Mouse (Mus musculus) layer of hippocampus, adult 2 months (tissue): ENCODE results near the gene Cenpp. TPM values are rescaled to one million over a fixed set of nuclear protein-coding genes. Genes with fewer than 3 reads are reported as not detected.

Experiments used
- DNase-seq, 2 experiments: peaks; one replicate each; pipeline ENCODE4 v3.0.0; 2022; ENCODE audit warnings: low spot score in 2 of 2
- H3K27ac ChIP-seq: fragments of 200-600 bp; 2 replicates; pipeline ENCODE4 v1.8.1; 2022
- H3K4me3 ChIP-seq: fragments of 200-600 bp; 2 replicates; pipeline ENCODE4 v1.8.1; 2022; ENCODE audit warnings: mild to moderate bottlenecking
- CTCF ChIP-seq: fragments of 200-600 bp; conservative IDR thresholded peaks from 2 replicates; pipeline ENCODE4 v1.8.1; 2022; ENCODE audit warnings: antibody characterized with exemption, mild to moderate bottlenecking, moderate library complexity
- long read RNA-seq, 2 experiments: library from polyadenylated mRNA; stranded (forward); transcript quantifications; one replicate each; pipeline ENCODE4 v2.0.0; 2021; ENCODE audit warnings: borderline mapping rate in 2 of 2
- total RNA-seq, 2 experiments: library from RNA; stranded (reverse); gene quantifications; 2 replicates each; pipeline ENCODE4 v1.2.3; 2021

The Cenpp gene
- 1 to 10 TPM; 1.7 TPM for total RNA-seq
- long read RNA-seq, experiment 1, partial matches to known transcripts = 0 of 11 reads
- long read RNA-seq, experiment 1, other reads (novel, unspliced or antisense) = 10 of 11 reads
- long read RNA-seq, experiment 2, partial matches to known transcripts = 0 of 17 reads
- long read RNA-seq, experiment 2, other reads (novel, unspliced or antisense) = 15 of 17 reads

GRCm38 (mm10) chr13:49652481-49653179 is at the start of gene Cenpp, which contains the start of gene Nol8:
Gene Cenpp (minus strand): TSS chr13:49652785.
Gene Nol8 (plus strand): TSS chr13:49653078.
- peak; percentile 99 to 100 for DNase-seq
- Histone ChIP-seq H3K27ac (peak within 1 kb of the TSS; percentile 91), H3K4me3 (peak within 1 kb of the TSS; percentile 89)
- TF ChIP-seq CTCF = no peak

- peak; percentile 46 to 50 for DNase-seq
- peak; percentile 44 for TF ChIP-seq CTCF
- Histone ChIP-seq H3K4me3 (no peak overlapping the region), H3K27ac (peak overlapping the region; percentile 32; the same call in 1 of the 2 replicates)
These were observed 38.5 kb upstream of the Cenpp start for GRCm38 (mm10) chr13:49691056-49691455.

GRCm38 (mm10) chr13:49684266-49684665 is 31.7 kb upstream of the Cenpp start:
- no peak for DNase-seq
- Histone ChIP-seq H3K27ac (peak overlapping the region; percentile 61; the same call in 1 of the 2 replicates), H3K4me3 (no peak overlapping the region)
- no peak for TF ChIP-seq CTCF

- Histone ChIP-seq H3K27ac (peak overlapping the region; percentile 90), H3K4me3 (peak overlapping the region; percentile 95)
- TF ChIP-seq CTCF = no peak
- no peak for DNase-seq
These were observed 29.8 kb upstream of the Cenpp start for GRCm38 (mm10) chr13:49682233-49682846.

- peak within 1 kb of the TSS; percentile 90 for H3K27ac ChIP-seq
- DNase-seq = peak; percentile 99
- TF ChIP-seq CTCF = no peak
These were observed 29.0 kb upstream of the Cenpp start, which contains the start of gene Iars for GRCm38 (mm10) chr13:49681351-49682232. Gene Iars (plus strand): TSS chr13:49682100.

GRCm38 (mm10) chr13:49677793-49678192 is 25.2 kb upstream of the Cenpp start:
- no peak for DNase-seq
- Histone ChIP-seq H3K4me3 (no peak overlapping the region), H3K27ac (no peak overlapping the region)
- TF ChIP-seq CTCF = no peak

More at GRCm38 (mm10) chr13:49681351-49682232, 29.0 kb upstream of the Cenpp start, which contains the start of gene Iars:
- peak within 1 kb of the TSS; percentile 95 for H3K4me3 ChIP-seq

GRCm38 (mm10) chr13:49653180-49653541 is 576 bp upstream of the Cenpp start:
- peak overlapping the region; percentile 91 for H3K27ac ChIP-seq

GRCm38 (mm10) chr13:49651781-49652351 is 719 bp downstream of the Cenpp start:
- Histone ChIP-seq H3K27ac (no peak overlapping the region), H3K4me3 (peak overlapping the region; percentile 89)
- DNase-seq = no peak
- no peak for TF ChIP-seq CTCF

More at GRCm38 (mm10) chr13:49653180-49653541, 576 bp upstream of the Cenpp start:
- no peak for TF ChIP-seq CTCF
- no peak for DNase-seq
- H3K4me3 ChIP-seq = peak overlapping the region; percentile 89

GRCm38 (mm10) chr13:49651136-49651535 is 1.4 kb downstream of the Cenpp start:
- Histone ChIP-seq H3K27ac (no peak overlapping the region), H3K4me3 (no peak overlapping the region)
- no peak for DNase-seq
- TF ChIP-seq CTCF = peak; percentile 42

GRCm38 (mm10) chr13:49646019-49646418 is 6.6 kb downstream of the Cenpp start:
- DNase-seq = no peak
- Histone ChIP-seq H3K4me3 (no peak overlapping the region), H3K27ac (peak overlapping the region; percentile 15; the same call in 1 of the 2 replicates)
- TF ChIP-seq CTCF = no peak

- H3K27ac ChIP-seq = peak overlapping the region; percentile 82
- TF ChIP-seq CTCF = peak; percentile 85
- H3K4me3 ChIP-seq = no peak overlapping the region
- no peak for DNase-seq
These were observed 7.7 kb downstream of the Cenpp start for GRCm38 (mm10) chr13:49644731-49645529.
